Mouse (Mus musculus) brain, embryonic 14.5 days (tissue): Measurements from ENCODE around the gene Fam19a1.

Source experiments
- CTCF ChIP-seq: fragments of 200-500 bp; IDR thresholded peaks from 2 replicates; pipeline ENCODE4 v1.5.1; 2012; ENCODE audit warnings: inconsistent platforms, mild to moderate bottlenecking, moderate library complexity, borderline replicate concordance; ENCODE audit not compliant: insufficient read depth, insufficient read length; ENCODE audit errors: extremely low read depth
- POLR2A ChIP-seq: fragments of 200-500 bp; IDR thresholded peaks from 2 replicates; pipeline ENCODE4 v1.6.1; 2012; ENCODE audit warnings: mild to moderate bottlenecking, inconsistent platforms, borderline replicate concordance; ENCODE audit not compliant: poor library complexity, insufficient read depth, insufficient read length, severe bottlenecking; ENCODE audit errors: extremely low read depth

- TF ChIP-seq POLR2A (no peak), CTCF (no peak)
Measured at GRCm38 (mm10) chr6:96593031-96593430, 480.1 kb downstream of the Fam19a1 start.
